Mouse (Mus musculus): ENCODE results near the gene Slc2a8.

GRCm38 (mm10) chr2:32971235-32971634, 10.6 kb downstream of the Slc2a8 start:
- TF ChIP-seq CTCF (IDR thresholded peaks at IDR 0.05; ENCODE audit: low read depth) = no peak
- no peak for TF ChIP-seq EP300 (IDR thresholded peaks at IDR 0.05; ENCODE audit: low read depth)
